Mouse (Mus musculus): ENCODE data around the gene Ccdc187. TPM values are rescaled to one million over a fixed set of nuclear protein-coding genes. Genes with fewer than 3 reads are reported as not detected.

Ccdc187 gene
- total RNA-seq, 2 experiments from 2014 or later: not detected

- no peak for ATAC-seq (replicated peaks; ENCODE audit: poor library complexity)
Measured at GRCm38 (mm10) chr2:26316576-26317246, 22.4 kb upstream of the Ccdc187 start.

DNA sequence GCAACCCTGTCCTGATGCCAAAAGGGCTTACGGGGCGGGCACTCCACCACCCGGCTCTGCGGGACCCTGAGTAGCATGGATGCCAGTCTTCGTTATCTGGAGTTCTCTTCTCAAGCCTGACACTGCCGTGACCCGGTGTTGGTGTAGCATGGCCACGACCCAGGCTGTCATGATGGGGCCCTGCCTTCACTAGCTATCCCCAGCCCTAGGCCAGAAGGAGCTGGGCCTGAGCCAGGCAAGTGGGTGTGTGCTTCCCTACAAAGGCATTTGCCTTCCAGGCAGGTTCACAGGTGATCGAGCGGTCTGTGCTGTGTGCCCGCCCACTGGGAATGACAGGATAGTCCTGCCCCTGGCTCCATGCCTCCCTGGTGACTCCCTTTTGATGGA lies 21.6 kb upstream of the Ccdc187 start:
- peak; percentile 32; the same call in 1 of the 2 replicates for ATAC-seq (replicated peaks; ENCODE audit: poor library complexity)

- ATAC-seq (replicated peaks; ENCODE audit: poor library complexity): peak; percentile 49
Measured at GRCm38 (mm10) chr2:26315072-26315924, 20.9 kb upstream of the Ccdc187 start, which contains the start of gene Gpsm1. Gene Gpsm1 (plus strand): TSS chr2:26315515.

- no peak for ATAC-seq (replicated peaks; ENCODE audit: poor library complexity)
Measured at GRCm38 (mm10) chr2:26314281-26315071, 20.1 kb upstream of the Ccdc187 start.

- ATAC-seq (replicated peaks; ENCODE audit: poor library complexity): no peak
Measured at GRCm38 (mm10) chr2:26313394-26313793, 19.0 kb upstream of the Ccdc187 start.

DNA sequence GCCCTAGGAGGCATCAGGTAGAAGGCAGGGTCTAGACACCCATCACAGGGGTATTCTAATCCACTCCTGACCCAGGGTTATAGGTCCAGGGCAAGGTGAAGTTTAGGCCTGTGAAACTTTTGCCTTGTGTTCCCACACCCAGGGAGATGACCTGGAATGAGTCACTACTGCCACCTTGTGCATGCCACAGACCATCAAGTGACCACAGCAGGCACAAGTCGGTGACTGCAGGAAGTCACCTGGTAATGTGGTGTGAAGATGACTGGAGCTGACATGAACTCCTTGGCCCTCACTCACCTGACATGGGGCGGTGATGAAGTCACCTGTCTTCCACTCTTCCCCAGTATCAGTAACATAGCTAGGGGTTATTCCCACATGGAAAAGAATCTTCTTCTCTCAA lies 18.5 kb upstream of the Ccdc187 start:
- ATAC-seq (replicated peaks; ENCODE audit: poor library complexity): no peak

- no peak for ATAC-seq (replicated peaks; ENCODE audit: poor library complexity)
Measured at GRCm38 (mm10) chr2:26311936-26312335, 17.6 kb upstream of the Ccdc187 start.

- no peak for ATAC-seq (replicated peaks; ENCODE audit: poor library complexity)
Measured at GRCm38 (mm10) chr2:26309739-26310138, 15.4 kb upstream of the Ccdc187 start.

DNA sequence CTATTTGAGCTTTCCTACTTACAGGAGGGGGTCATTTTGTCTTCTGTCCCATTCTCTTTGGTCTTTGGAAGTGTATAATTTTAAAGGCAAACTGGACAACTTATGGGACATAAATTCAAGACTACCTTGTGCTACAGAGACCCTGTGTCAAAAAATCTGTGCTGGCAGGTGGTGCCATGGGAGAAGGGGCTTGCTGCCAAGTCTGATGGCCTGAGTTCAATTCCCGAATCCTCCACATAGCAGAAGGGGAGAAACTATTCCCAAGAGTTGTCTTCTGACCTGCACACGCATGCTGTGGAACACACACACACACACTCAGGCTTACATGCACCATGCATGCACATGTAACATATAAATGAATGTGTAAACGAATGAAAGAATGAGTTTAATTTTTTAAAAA lies 12.3 kb upstream of the Ccdc187 start:
- no peak for ATAC-seq (replicated peaks; ENCODE audit: poor library complexity)

DNA sequence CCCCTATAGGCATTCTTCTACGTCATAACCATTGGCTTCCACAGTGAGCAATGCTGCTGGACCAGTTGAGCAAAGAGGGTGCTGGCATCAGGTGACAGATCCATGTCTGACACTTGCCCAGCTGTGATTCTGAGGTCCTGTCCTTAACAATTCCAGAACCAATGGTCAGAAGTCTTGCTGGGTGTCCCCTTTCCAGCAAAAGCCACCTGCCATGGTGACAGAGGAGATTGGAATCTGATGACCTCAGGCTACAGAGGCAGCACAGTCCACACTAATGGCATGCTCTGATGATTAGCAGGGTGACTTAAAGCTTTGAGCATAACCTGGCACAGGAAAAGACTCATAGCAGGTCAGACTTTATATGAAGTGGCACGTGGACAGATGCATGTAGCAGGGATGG lies 11.2 kb upstream of the Ccdc187 start:
- ATAC-seq (replicated peaks; ENCODE audit: poor library complexity): no peak

GRCm38 (mm10) chr2:26304711-26305110 lies 10.4 kb upstream of the Ccdc187 start:
- ATAC-seq (replicated peaks; ENCODE audit: poor library complexity): no peak

- no peak for ATAC-seq (replicated peaks; ENCODE audit: poor library complexity)
Measured at GRCm38 (mm10) chr2:26302005-26302503, 7.7 kb upstream of the Ccdc187 start.

DNA sequence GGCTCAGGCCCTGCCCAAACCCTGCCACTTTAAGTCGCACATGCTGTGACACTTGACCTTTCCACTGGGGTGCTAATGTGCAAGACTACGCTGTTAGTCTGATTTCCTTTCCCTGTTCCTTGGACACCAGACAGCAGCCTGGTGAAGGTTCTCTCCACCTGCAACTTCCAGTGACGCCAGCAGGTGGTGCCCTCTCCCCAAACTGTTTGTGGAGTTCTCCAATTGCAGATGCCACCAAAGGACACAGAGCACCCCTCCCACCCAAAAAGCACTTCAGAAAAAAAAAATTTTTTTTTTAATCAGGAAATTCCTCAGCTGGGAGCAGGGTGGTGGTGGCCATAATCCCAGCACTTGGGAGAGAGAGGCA lies 6.4 kb upstream of the Ccdc187 start:
- ATAC-seq (replicated peaks; ENCODE audit: poor library complexity): peak; percentile 75

- ATAC-seq (replicated peaks; ENCODE audit: poor library complexity): no peak
Measured at GRCm38 (mm10) chr2:26300161-26300807, 5.9 kb upstream of the Ccdc187 start.

DNA sequence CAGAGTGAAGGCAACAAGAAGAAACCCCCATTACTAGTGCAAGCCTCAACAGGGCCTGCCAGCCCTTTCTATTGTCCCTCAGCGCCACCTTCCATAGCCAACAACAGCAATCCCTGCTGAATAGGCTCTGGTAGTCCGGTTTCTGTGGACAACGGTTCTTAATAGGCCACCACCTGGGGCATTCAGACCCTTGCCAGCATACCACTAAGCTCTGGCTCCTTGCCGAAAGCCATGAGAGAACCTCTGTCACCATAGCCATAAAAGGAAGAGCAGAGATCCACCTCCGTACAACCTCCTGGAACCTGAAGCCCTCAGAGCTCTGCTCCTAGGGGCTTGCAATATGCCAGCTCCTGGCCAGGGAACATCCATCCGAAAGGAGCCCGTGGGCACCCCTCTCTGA lies 5.0 kb upstream of the Ccdc187 start:
- no peak for ATAC-seq (replicated peaks; ENCODE audit: poor library complexity)

GRCm38 (mm10) chr2:26298856-26299230 lies 4.5 kb upstream of the Ccdc187 start:
- ATAC-seq (replicated peaks; ENCODE audit: poor library complexity): no peak

DNA sequence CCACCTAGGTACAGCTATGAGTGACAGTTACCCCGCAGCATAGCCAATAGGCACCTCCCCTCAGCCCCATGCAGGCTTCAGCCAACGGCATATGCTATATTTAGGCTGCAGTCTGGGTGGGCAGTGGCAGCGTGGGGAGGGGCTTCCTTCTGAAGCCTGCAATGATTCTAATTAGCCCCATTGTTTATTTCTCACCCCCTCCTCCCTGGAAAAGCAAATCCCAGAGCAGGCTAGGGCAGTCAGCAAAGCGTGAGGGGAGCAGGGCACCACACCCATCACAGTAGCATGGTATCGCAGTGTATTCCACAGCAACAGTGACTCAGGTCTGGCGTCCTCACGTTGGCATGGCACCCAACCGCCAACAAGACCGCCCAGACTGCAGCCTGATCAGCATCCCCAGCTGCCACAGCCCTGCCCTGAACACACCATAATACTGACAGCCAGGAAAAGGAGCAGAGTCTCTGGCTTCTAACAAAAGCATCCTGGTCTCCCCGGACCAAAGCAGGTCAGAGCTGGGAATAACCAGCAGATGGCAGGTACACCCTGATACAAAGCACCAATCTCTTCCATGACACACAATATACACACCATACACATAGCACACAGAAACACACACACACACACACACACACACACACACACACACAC lies 4.0 kb upstream of the Ccdc187 start:
- ATAC-seq (replicated peaks; ENCODE audit: poor library complexity): peak; percentile 97

DNA sequence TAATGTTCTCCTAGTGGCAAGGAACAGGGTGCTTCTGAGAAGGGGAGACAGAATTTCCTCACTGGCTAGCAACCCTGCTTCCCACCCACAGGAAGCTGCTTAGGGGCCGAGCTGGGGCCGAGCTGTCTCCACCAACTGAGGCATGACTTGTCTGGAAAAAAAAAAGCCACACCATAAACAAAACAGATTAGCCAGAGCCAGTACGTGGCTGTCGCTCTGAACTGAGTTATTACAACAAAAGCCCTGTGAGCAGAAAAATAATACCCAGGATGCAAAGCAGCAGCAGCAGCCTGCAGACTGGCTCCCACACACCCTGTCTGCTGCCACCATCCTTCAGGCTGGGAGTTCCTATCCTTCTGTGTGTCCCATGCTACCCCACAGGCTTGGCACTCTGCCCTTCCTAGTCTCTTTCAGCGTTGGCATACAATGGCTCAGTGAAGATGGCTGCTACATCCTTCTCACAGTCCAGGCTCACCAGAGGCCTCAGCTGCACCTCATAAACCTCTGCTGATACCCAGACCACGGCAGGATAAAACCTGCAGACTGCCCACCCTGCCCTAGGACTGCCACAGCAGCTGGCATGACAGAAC lies 2.3 kb upstream of the Ccdc187 start:
- ATAC-seq (replicated peaks; ENCODE audit: poor library complexity): no peak

DNA sequence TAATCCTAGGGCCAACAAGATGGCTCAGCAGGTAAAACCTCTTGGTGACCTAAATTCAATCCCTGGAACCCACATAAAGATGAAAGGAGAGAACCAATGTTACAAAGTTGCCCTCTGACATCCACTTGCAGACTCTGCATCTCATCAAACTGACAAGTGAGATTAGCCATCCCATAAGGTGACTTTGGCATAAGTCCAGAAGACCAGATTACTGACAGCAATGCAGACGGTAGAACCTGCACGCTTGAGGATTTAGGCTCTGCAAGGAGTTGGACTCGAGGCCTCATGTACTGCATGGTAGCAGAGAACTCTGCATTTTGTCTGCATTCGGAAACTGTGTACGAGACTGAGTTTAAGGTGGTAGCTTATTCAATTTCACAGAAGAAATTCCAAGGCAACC lies 4.2 kb downstream of the Ccdc187 start:
- no peak for ATAC-seq (replicated peaks; ENCODE audit: poor library complexity)

DNA sequence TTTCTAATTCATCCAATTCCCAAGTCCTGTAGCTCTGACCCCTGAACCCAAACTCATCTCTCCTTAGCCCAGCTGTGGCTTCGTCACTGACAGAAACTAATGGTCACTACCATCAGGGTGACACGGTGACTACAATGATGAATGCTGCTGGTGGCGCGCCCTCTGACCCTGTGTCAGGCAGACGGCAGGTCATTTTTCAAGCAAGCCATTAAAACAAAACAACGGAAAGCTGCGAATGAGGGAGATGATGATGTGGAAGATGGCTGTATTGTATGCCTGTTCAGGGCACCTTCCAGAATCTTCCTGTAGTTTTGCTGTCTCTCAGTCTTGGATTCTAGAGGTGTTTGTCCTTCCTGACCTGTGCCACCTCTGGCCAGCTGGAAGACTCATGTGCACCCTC lies 8.0 kb downstream of the Ccdc187 start:
- no peak for ATAC-seq (replicated peaks; ENCODE audit: poor library complexity)
